Mouse (Mus musculus) heart, embryonic 14.5 days (tissue): ENCODE data around the gene Taar8b. TPM values are rescaled to one million over a fixed set of nuclear protein-coding genes. Genes with fewer than 3 reads are reported as not detected.

Experiments used
- ATAC-seq: fragments of 200-750 bp; cut with Nextera tagmentation; 2 replicates; pipeline ENCODE4 v1.8.0; 2017; ENCODE audit warnings: low read depth, moderate TSS enrichment; ENCODE audit not compliant: insufficient number of reproducible peaks, insufficient read depth, low FRiP score
- H3K27ac ChIP-seq, 2 experiments: fragments of 200-500 bp in 1 of 2; fragments of 300-500 bp in 1 of 2; sonication (generic) in 1 of 2; replicated peaks in 1 of 2; 2 replicates each; pipeline ENCODE4 v1.5.1; 2012 to 2014; ENCODE audit warnings: low read depth in 2 of 2, low read length in 2 of 2, control low read depth in 1 of 2, mild to moderate bottlenecking in 1 of 2, mixed read lengths in 1 of 2; ENCODE audit not compliant: control insufficient read depth in 1 of 2, insufficient read depth in 1 of 2
- H3K27me3 ChIP-seq: fragments of 300-500 bp; sonication (generic); 2 replicates; pipeline ENCODE4 v1.6.1; 2014; ENCODE audit warnings: mild to moderate bottlenecking, low read length, control low read depth; ENCODE audit not compliant: control insufficient read depth, insufficient read depth
- H3K36me3 ChIP-seq: fragments of 300-500 bp; sonication (generic); 2 replicates; pipeline ENCODE4 v1.6.1; 2014; ENCODE audit warnings: mild to moderate bottlenecking, control low read depth, low read length, mixed read lengths; ENCODE audit not compliant: control insufficient read depth, insufficient read depth
- H3K4me1 ChIP-seq, 2 experiments: fragments of 200-500 bp in 1 of 2; fragments of 300-500 bp in 1 of 2; sonication (generic) in 1 of 2; 2 replicates each; pipeline ENCODE4 v1.6.1; 2012 to 2014; ENCODE audit warnings: low read length in 2 of 2, control low read depth in 1 of 2, mixed read lengths in 1 of 2; ENCODE audit not compliant: control insufficient read depth in 2 of 2, insufficient read depth in 2 of 2
- H3K4me2 ChIP-seq: fragments of 300-500 bp; sonication (generic); 2 replicates; pipeline ENCODE4 v1.6.1; 2014; ENCODE audit warnings: mild to moderate bottlenecking, low read length
- H3K4me3 ChIP-seq, 2 experiments: fragments of 200-500 bp in 1 of 2; fragments of 300-500 bp in 1 of 2; sonication (generic) in 1 of 2; 2 replicates each; pipeline ENCODE4 v1.5.1; 2012 to 2014; ENCODE audit warnings: low read length in 2 of 2, mild to moderate bottlenecking in 2 of 2, control low read depth in 1 of 2, low read depth in 1 of 2, moderate library complexity in 1 of 2; ENCODE audit not compliant: control insufficient read depth in 1 of 2, insufficient read depth in 1 of 2
- H3K9ac ChIP-seq: fragments of 300-500 bp; sonication (generic); 2 replicates; pipeline ENCODE4 v1.6.1; 2014; ENCODE audit warnings: mild to moderate bottlenecking, low read length
- H3K9me3 ChIP-seq: fragments of 300-500 bp; sonication (generic); 2 replicates; pipeline ENCODE4 v1.6.1; 2016; ENCODE audit warnings: low read length, control low read depth; ENCODE audit not compliant: control insufficient read depth
- WGBS: fragments of 180-500 bp; shearing (Covaris S2); extraction: QIAGEN DNeasy Blood & Tissue Kit; methylation state at CpG from one replicate; pipeline ENCODE4 v1.1.7; 2014; 5-methylcytosine and 5-hydroxymethylcytosine counted together
- polyA plus RNA-seq: library from polyadenylated mRNA; unstranded; fragments of >200 nt; fragmentation: Nextera tagmentation; extraction: Ambion mirVana; gene quantifications from 2 replicates; pipeline ENCODE4 v1.2.1, GENCODE M21; 2014

Taar8b gene
- polyA plus RNA-seq: not detected in 2 replicates

- H3K9ac ChIP-seq: no peak within 1 kb of the TSS
- H3K4me1 ChIP-seq: no peaks in the 10 kb centered on the region
- no peak within 1 kb of the TSS for H3K4me2 ChIP-seq
- H3K9me3 ChIP-seq: no peaks in the 10 kb centered on the region
- no peak for ATAC-seq
- no peaks in the 10 kb centered on the region for H3K36me3 ChIP-seq
- no peak within 1 kb of the TSS for H3K27ac ChIP-seq
- no peak within 1 kb of the TSS for H3K4me3 ChIP-seq
- no peaks in the 10 kb centered on the region for H3K27me3 ChIP-seq
- WGBS: 60% methylated on average over 2 of the region's 2 CpGs
Observed at GRCm38 (mm10) chr10:24092194-24092593, at the start of gene Taar8b. Gene Taar8b (minus strand): TSS chr10:24092294.

GRCm38 (mm10) chr10:24138623-24139261 is 46.6 kb upstream of the Taar8b start:
- ATAC-seq: no peak
- Histone ChIP-seq H3K9ac (no peak overlapping the region), H3K27ac (no peak overlapping the region), H3K4me2 (no peak overlapping the region), H3K27me3 (no peaks in the 10 kb centered on the region), H3K9me3 (no peaks in the 10 kb centered on the region), H3K36me3 (no peaks in the 10 kb centered on the region), H3K4me1 (no peaks in the 10 kb centered on the region), H3K4me3 (no peak overlapping the region)
- WGBS: 56% methylated on average over 2 of the region's 2 CpGs

GRCm38 (mm10) chr10:24134071-24134645 is 42.1 kb upstream of the Taar8b start:
- Histone ChIP-seq H3K9me3 (no peaks in the 10 kb centered on the region), H3K36me3 (no peaks in the 10 kb centered on the region), H3K27me3 (no peaks in the 10 kb centered on the region), H3K4me2 (no peak overlapping the region), H3K4me1 (peaks cover 0 to 11% of the 10 kb centered on the region in 2 experiments; a peak in 2 of 4 replicates), H3K4me3 (no peak overlapping the region), H3K9ac (no peak overlapping the region), H3K27ac (no peak overlapping the region)
- WGBS: 32% methylated on average over 7 of the region's 7 CpGs
- no peak for ATAC-seq

GRCm38 (mm10) chr10:24133132-24133531 is 41.0 kb upstream of the Taar8b start:
- no peak for ATAC-seq
- Histone ChIP-seq H3K27me3 (no peaks in the 10 kb centered on the region), H3K9me3 (no peaks in the 10 kb centered on the region), H3K36me3 (no peaks in the 10 kb centered on the region), H3K4me3 (no peak overlapping the region), H3K4me1 (peaks cover 0 to 11% of the 10 kb centered on the region in 2 experiments; a peak in 2 of 4 replicates), H3K9ac (no peak overlapping the region), H3K27ac (no peak overlapping the region), H3K4me2 (no peak overlapping the region)
- 31% methylated on average over 2 of the region's 2 CpGs for WGBS

- Histone ChIP-seq H3K9me3 (no peaks in the 10 kb centered on the region), H3K4me1 (peaks cover 0 to 11% of the 10 kb centered on the region in 2 experiments; a peak in 2 of 4 replicates), H3K27me3 (no peaks in the 10 kb centered on the region), H3K4me2 (peak overlapping the region; percentile 58), H3K9ac (no peak overlapping the region), H3K4me3 (no peak overlapping the region), H3K27ac (no peak overlapping the region), H3K36me3 (no peaks in the 10 kb centered on the region)
- 14% methylated on average over 5 of the region's 5 CpGs for WGBS
- ATAC-seq: no peak
Observed at GRCm38 (mm10) chr10:24132273-24132672, 40.2 kb upstream of the Taar8b start.

GRCm38 (mm10) chr10:24131451-24132262 is 39.6 kb upstream of the Taar8b start:
- H3K4me3 ChIP-seq: peak overlapping the region in 1 of 2 experiments; percentile 30; a peak in 3 of 4 replicates
- no peak overlapping the region; the same call in 1 of the 2 replicates for H3K9ac ChIP-seq
- no peak for ATAC-seq
- peaks cover 0 to 11% of the 10 kb centered on the region in 2 experiments; a peak in 2 of 4 replicates for H3K4me1 ChIP-seq
- peak overlapping the region; percentile 58 for H3K4me2 ChIP-seq
- no peak overlapping the region for H3K27ac ChIP-seq
- 26% methylated on average over 9 of the region's 9 CpGs for WGBS
- H3K27me3 ChIP-seq: no peaks in the 10 kb centered on the region
- no peaks in the 10 kb centered on the region for H3K36me3 ChIP-seq
- H3K9me3 ChIP-seq: no peaks in the 10 kb centered on the region

- Histone ChIP-seq H3K4me1 (no peaks in the 10 kb centered on the region), H3K9ac (no peak overlapping the region), H3K4me3 (no peak overlapping the region), H3K27ac (no peak overlapping the region), H3K4me2 (no peak overlapping the region), H3K9me3 (peaks cover 14% of the 10 kb centered on the region; the same call in 1 of the 2 replicates), H3K27me3 (no peaks in the 10 kb centered on the region), H3K36me3 (no peaks in the 10 kb centered on the region)
- 47% methylated on average over 6 of the region's 6 CpGs for WGBS
- ATAC-seq: no peak
Observed at GRCm38 (mm10) chr10:24111116-24111778, 19.2 kb upstream of the Taar8b start.
